In the genomic region with DNA sequence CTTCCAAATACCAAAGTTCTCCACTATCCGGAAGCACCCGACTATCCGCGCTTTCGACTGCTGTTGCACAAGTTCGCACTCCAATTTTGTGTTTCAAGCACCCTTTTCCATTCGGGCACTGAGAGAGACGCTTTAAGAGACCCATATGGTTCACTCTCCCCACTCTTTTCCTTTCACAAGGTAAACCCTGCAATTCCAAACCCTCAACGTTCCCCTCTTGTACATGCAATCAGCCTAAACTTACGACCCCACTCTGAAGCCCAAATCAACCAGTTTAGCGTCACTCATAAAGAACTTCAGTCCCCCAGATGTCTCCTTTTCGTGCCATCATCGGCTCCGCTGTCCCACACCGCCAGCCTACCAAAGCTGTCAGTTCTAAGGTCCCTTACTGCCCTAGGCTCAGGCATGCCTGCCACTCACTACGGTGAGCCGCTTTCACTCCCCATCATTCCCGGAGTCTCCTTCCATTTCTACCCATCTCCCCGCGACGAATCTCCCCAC, we compare ENCODE assay signal across 8 mouse cellular contexts. TPM values are rescaled to one million over a fixed set of nuclear protein-coding genes. Genes with fewer than 3 reads are reported as not detected.
DNase-seq lines count a peak whose midpoint lies in the region; ATAC-seq and TF ChIP-seq lines count a peak whose summit lies in the region.

No protein-coding gene starts in this region.

- no peak for TF ChIP-seq CTCF in cerebellum, adult 2 months (IDR thresholded peaks at IDR 0.05; ENCODE audit: borderline replicate concordance, insufficient read depth, low read depth, low read length)
- TF ChIP-seq CTCF in ES-Bruce4 (IDR thresholded peaks at IDR 0.05; ENCODE audit: low read depth, low read length) = no peak

- DNase-seq in cerebellum, adult 2 months = no peak
- DNase-seq in cerebellum, adult 11-12 months = no peak
- DNase-seq in forebrain, embryonic 14.5 days (ENCODE audit: low spot score) = peak; percentile 42
- no peak for DNase-seq in midbrain, embryonic 10.5 days (ENCODE audit: low spot score)
- no peak for DNase-seq in layer of hippocampus, postnatal 25 days (ENCODE audit: extremely low spot score in 1 of 2, low spot score in 1 of 2)
- no peak for DNase-seq in right cerebral cortex, adult 2 months (ENCODE audit: low spot score in 2 of 2)

- no peak for TF ChIP-seq EP300 in ES-Bruce4 (IDR thresholded peaks at IDR 0.05; ENCODE audit: insufficient read depth, low read depth, low read length)

- no peak overlapping the region for H3K27ac ChIP-seq in cerebellum, adult 2 months (ENCODE audit: insufficient read depth, low read length)
- no peak overlapping the region for H3K27ac ChIP-seq in ES-Bruce4 (ENCODE audit: insufficient read depth, low read length)
- peak overlapping the region; percentile 91 for H3K27ac ChIP-seq in forebrain, embryonic 14.5 days (ENCODE audit: low read depth, low read length)
- H3K27ac ChIP-seq in kidney, embryonic 16.5 days (ENCODE audit: low read length) = no peak overlapping the region
- peak overlapping the region; percentile 94 for H3K27ac ChIP-seq in midbrain, embryonic 10.5 days (replicated peaks)

- no peak for TF ChIP-seq POLR2A in cerebellum, adult 2 months (IDR thresholded peaks at IDR 0.05; ENCODE audit: borderline replicate concordance, insufficient read depth, low read length)
- no peak for TF ChIP-seq POLR2A in ES-Bruce4 (IDR thresholded peaks at IDR 0.05; ENCODE audit: insufficient read depth, low read length)

- no peaks in the 10 kb centered on the region for H3K27me3 ChIP-seq in cerebellum, adult 2 months (ENCODE audit: control insufficient read depth, insufficient read depth, low read length)
- H3K27me3 ChIP-seq in ES-Bruce4 (ENCODE audit: control insufficient read depth, insufficient read depth, low read length, poor library complexity, severe bottlenecking) = no peaks in the 10 kb centered on the region
- no peaks in the 10 kb centered on the region for H3K27me3 ChIP-seq in forebrain, embryonic 14.5 days (replicated peaks; ENCODE audit: control insufficient read depth, insufficient read depth, low read length)
- no peaks in the 10 kb centered on the region for H3K27me3 ChIP-seq in kidney, embryonic 16.5 days (ENCODE audit: insufficient read depth, low read length)
- no peaks in the 10 kb centered on the region for H3K27me3 ChIP-seq in midbrain, embryonic 10.5 days (ENCODE audit: low read depth, poor library complexity, severe bottlenecking)

- H3K9me3 ChIP-seq in ES-Bruce4 (replicated peaks; ENCODE audit: control insufficient read depth, insufficient read depth, low read length, poor library complexity, severe bottlenecking) = no peaks in the 10 kb centered on the region
- H3K9me3 ChIP-seq in forebrain, embryonic 14.5 days (replicated peaks; ENCODE audit: control insufficient read depth, low read length) = no peaks in the 10 kb centered on the region
- H3K9me3 ChIP-seq in kidney, embryonic 16.5 days (ENCODE audit: low read length) = no peaks in the 10 kb centered on the region
- no peaks in the 10 kb centered on the region for H3K9me3 ChIP-seq in midbrain, embryonic 10.5 days (replicated peaks)

- H3K4me2 ChIP-seq in forebrain, embryonic 14.5 days (ENCODE audit: low read length) = peak overlapping the region; percentile 80
- H3K4me2 ChIP-seq in kidney, embryonic 16.5 days (replicated peaks; ENCODE audit: low read depth, low read length) = peak overlapping the region; percentile 95

- peaks cover 7% of the 10 kb centered on the region for H3K36me3 ChIP-seq in ES-Bruce4 (ENCODE audit: control insufficient read depth, insufficient read depth, low read length, poor library complexity, severe bottlenecking)
- peaks cover 7% of the 10 kb centered on the region; the same call in 1 of the 2 replicates for H3K36me3 ChIP-seq in forebrain, embryonic 14.5 days (ENCODE audit: control insufficient read depth, insufficient read depth, low read length)
- no peaks in the 10 kb centered on the region for H3K36me3 ChIP-seq in kidney, embryonic 16.5 days (ENCODE audit: insufficient read depth, low read length)
- H3K36me3 ChIP-seq in midbrain, embryonic 10.5 days = peaks cover 14% of the 10 kb centered on the region

- peak overlapping the region; percentile 91 for H3K9ac ChIP-seq in ES-Bruce4 (ENCODE audit: low read depth, poor library complexity, severe bottlenecking)
- H3K9ac ChIP-seq in forebrain, embryonic 14.5 days (ENCODE audit: low read length) = peak overlapping the region; percentile 93
- peak overlapping the region; percentile 92 for H3K9ac ChIP-seq in kidney, embryonic 16.5 days (replicated peaks; ENCODE audit: low read length)

- 1% methylated on average over 21 of the region's 21 CpGs for WGBS in cerebellum, adult 2 months
- under 1% methylated on average over 21 of the region's 21 CpGs for WGBS in forebrain, embryonic 14.5 days
- WGBS in kidney, embryonic 16.5 days = under 1% methylated on average over 21 of the region's 21 CpGs
- 1% methylated on average over 21 of the region's 21 CpGs for WGBS in midbrain, embryonic 10.5 days

- peaks cover 4% of the 10 kb centered on the region; the same call in 1 of the 2 replicates for H3K4me1 ChIP-seq in cerebellum, adult 2 months (ENCODE audit: control insufficient read depth, insufficient read depth, low read length)
- no peaks in the 10 kb centered on the region for H3K4me1 ChIP-seq in ES-Bruce4 (ENCODE audit: control insufficient read depth, insufficient read depth, low read length)
- peaks cover 15% of the 10 kb centered on the region for H3K4me1 ChIP-seq in forebrain, embryonic 14.5 days (ENCODE audit: control insufficient read depth, insufficient read depth, low read length)
- peaks cover 28% of the 10 kb centered on the region; the same call in 1 of the 2 replicates for H3K4me1 ChIP-seq in kidney, embryonic 16.5 days (ENCODE audit: insufficient read depth, low read length)
- peaks cover 33% of the 10 kb centered on the region for H3K4me1 ChIP-seq in midbrain, embryonic 10.5 days

- peak overlapping the region; percentile 75 for H3K4me3 ChIP-seq in cerebellum, adult 2 months (replicated peaks; ENCODE audit: insufficient read depth, low read depth, low read length)
- peak overlapping the region; percentile 96 for H3K4me3 ChIP-seq in ES-Bruce4 (ENCODE audit: low read depth, low read length)
- H3K4me3 ChIP-seq in forebrain, embryonic 14.5 days (ENCODE audit: low read depth, low read length) = peak overlapping the region; percentile 88
- H3K4me3 ChIP-seq in kidney, embryonic 16.5 days (ENCODE audit: low read length) = peak overlapping the region; percentile 90
- H3K4me3 ChIP-seq in midbrain, embryonic 10.5 days = peak overlapping the region; percentile 77

- ATAC-seq in forebrain, embryonic 14.5 days = no peak
- no peak for ATAC-seq in kidney, embryonic 16.5 days (ENCODE audit: low FRiP score, low TSS enrichment)

RNA-seq across cellular contexts. Expression of a gene that starts 1.1 kb away (rescaled TPM):
- 15.2 and 15.4 TPM in 2 replicates for polyA plus RNA-seq in cerebellum, adult 2 months (2012; rRNA removed)
- polyA plus RNA-seq in ES-Bruce4 (2011; ENCODE audit: insufficient read depth, insufficient read length, low read depth, missing spikeins) = 38.6 and 39.0 TPM in 2 replicates
- 18.3 and 18.6 TPM in 2 replicates for polyA plus RNA-seq in forebrain, embryonic 14.5 days (2014; fragmentation: Nextera tagmentation; extraction: Ambion mirVana)
- 10.2 and 11.3 TPM in 2 replicates for polyA plus RNA-seq in kidney, embryonic 16.5 days (2015; fragmentation: Nextera tagmentation; extraction: Ambion mirVana)
- polyA plus RNA-seq in midbrain, embryonic 10.5 days (2016; fragmentation: Nextera tagmentation; extraction: Ambion mirVana) = 14.9 and 15.1 TPM in 2 replicates
- total RNA-seq in layer of hippocampus, postnatal 25 days (2021) = 10 to 100 TPM; 40.1 to 47.9 TPM

RNA-seq across cellular contexts. Expression of a gene that starts 1.2 kb away (rescaled TPM):
- 285 and 301 TPM in 2 replicates for polyA plus RNA-seq in cerebellum, adult 2 months (2012; rRNA removed)
- 227 TPM in 2 replicates for polyA plus RNA-seq in ES-Bruce4 (2011; ENCODE audit: insufficient read depth, insufficient read length, low read depth, missing spikeins)
- polyA plus RNA-seq in forebrain, embryonic 14.5 days (2014; fragmentation: Nextera tagmentation; extraction: Ambion mirVana) = 518 and 577 TPM in 2 replicates
- polyA plus RNA-seq in kidney, embryonic 16.5 days (2015; fragmentation: Nextera tagmentation; extraction: Ambion mirVana) = 645 and 709 TPM in 2 replicates
- 513 and 526 TPM in 2 replicates for polyA plus RNA-seq in midbrain, embryonic 10.5 days (2016; fragmentation: Nextera tagmentation; extraction: Ambion mirVana)
- 100 to 1,000 TPM; 233 to 266 TPM for total RNA-seq in layer of hippocampus, postnatal 25 days (2021)

Comparison
In these comparisons a context has a peak if more than half of its experiments do, and no peak if none do; other contexts are left out.
1. H3K27ac ChIP-seq: peak in forebrain, embryonic 14.5 days (single experiment) and midbrain, embryonic 10.5 days (single experiment); none in cerebellum, adult 2 months (single experiment), ES-Bruce4 (single experiment) and kidney, embryonic 16.5 days (single experiment).
2. Peak in every context shown above with its lines, with median percentiles within 50 percentile points of each other: H3K4me3 ChIP-seq and H3K9ac ChIP-seq.